Mouse (Mus musculus) left cerebral cortex, postnatal 10 days (tissue): ENCODE data around the gene Castor1. TPM values are rescaled to one million over a fixed set of nuclear protein-coding genes. Genes with fewer than 3 reads are reported as not detected.

ENCODE experiments used
- DNase-seq, 2 experiments: peaks; one replicate each; pipeline ENCODE4 v3.0.0; 2021 to 2022; ENCODE audit warnings: low spot score in 2 of 2, mixed read lengths in 1 of 2; ENCODE audit errors: extremely low spot score in 1 of 2
- intact Hi-C: fragments of 180-260 bp; cut with DNase I; formaldehyde crosslinking; loops from one replicate; pipeline ENCODE4 v1.15.1; 2025
- total RNA-seq, 2 experiments: library from RNA; stranded (reverse); gene quantifications; 2 replicates each; pipeline ENCODE4 v1.2.3; 2021

Castor1 gene
- total RNA-seq, 2 experiments from 2014 or later: 2.1 to 5.2 TPM

GRCm38 (mm10) chr11:4250290-4250689 lies 32.3 kb downstream of the Castor1 start:
- DNase-seq: no peak
- intact Hi-C loops: no loop called here

DNA sequence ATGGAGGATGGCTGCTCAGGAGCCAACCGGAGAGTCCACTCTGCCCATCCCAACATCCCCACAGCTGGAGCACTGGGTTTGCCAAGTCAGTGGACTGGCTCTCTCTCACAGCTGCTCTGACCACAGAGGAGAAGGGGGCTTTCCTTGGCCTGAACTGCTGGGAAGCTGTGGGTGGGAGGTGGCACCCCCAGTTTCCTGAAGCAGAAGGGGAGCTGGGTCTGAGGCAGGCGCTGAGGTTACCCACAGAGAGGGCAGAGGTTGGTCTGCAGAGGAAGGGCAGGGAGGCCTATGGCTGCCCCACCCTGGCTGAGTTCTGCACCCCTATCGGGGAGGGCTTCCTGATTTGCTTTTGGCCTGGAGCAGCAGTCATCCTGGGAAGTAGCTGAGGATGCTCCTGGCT lies 33.4 kb downstream of the Castor1 start:
- intact Hi-C loops: no loop called here
- DNase-seq: no peak

- DNase-seq: no peak
- intact Hi-C loops: no loop called here
These were observed 34.9 kb downstream of the Castor1 start for GRCm38 (mm10) chr11:4252886-4253285.

DNA sequence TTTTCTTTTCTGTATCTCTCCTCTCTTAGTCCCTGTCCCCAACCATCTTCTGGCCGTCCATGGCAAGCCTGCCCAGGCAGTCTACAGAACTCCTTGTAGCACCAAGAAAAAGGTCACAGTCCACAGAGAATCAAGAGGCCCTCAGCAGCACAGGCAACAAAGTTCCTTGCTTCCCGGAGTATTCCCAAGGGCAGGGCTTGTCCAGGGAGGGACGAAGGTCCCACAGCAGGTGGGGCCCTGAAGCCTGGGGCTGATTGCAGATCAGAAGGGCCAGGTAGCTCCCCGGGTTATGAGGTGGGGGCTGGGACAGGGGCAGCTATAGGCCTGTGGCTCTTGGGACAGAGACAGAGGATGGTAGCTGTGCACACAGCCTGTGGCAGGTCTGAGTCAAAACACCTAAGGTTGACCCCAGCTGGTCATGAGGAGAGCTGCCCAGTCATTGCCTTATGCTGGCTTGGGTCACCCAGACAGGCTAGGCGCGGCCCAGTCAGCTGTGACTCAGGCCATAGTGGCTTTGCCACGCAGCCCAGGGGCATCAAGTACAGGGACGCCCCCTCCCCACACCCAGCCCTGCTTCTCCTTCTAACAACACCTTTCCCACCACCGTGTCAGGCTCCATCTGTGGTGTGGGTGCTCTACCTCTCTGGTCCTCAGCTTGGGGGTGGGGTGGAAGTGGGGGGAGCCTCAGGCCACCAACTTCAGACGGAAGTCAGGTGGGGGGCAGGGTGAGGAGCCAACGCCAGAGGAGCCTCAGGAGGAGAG lies 39.0 kb downstream of the Castor1 start, which contains the start of gene Lif:
TSS of gene Lif (plus strand) at position 712 of the 762 bp plus-strand sequence.
- intact Hi-C loops: loop anchor here (5.0 kb wide), 1 partner anchor 35 kb away; no protein-coding TSS in a partner anchor
- no peak for DNase-seq

- DNase-seq: no peak
- intact Hi-C loops: loop anchor here (1.0 to 5.0 kb wide), 2 partner anchors 35 to 165 kb away; no protein-coding TSS in a partner anchor
These were observed 39.7 kb downstream of the Castor1 start for GRCm38 (mm10) chr11:4257756-4258155.

GRCm38 (mm10) chr11:4258657-4259082 lies 40.6 kb downstream of the Castor1 start:
- intact Hi-C loops: loop anchor here (1.0 to 5.0 kb wide), 2 partner anchors 36 to 164 kb away; no protein-coding TSS in a partner anchor
- DNase-seq: peak; percentile 53 to 80

- peak in 1 of 2 experiments; percentile 47 for DNase-seq
These were observed 42.6 kb downstream of the Castor1 start for GRCm38 (mm10) chr11:4260463-4261187.

GRCm38 (mm10) chr11:4261188-4261494 lies 43.1 kb downstream of the Castor1 start:
- peak in 1 of 2 experiments; percentile 68 for DNase-seq

More at GRCm38 (mm10) chr11:4260463-4261187, 42.6 kb downstream of the Castor1 start:
- intact Hi-C loops: loop anchor here (10.0 kb wide), 1 partner anchor 604 kb away; no protein-coding TSS in a partner anchor

DNA sequence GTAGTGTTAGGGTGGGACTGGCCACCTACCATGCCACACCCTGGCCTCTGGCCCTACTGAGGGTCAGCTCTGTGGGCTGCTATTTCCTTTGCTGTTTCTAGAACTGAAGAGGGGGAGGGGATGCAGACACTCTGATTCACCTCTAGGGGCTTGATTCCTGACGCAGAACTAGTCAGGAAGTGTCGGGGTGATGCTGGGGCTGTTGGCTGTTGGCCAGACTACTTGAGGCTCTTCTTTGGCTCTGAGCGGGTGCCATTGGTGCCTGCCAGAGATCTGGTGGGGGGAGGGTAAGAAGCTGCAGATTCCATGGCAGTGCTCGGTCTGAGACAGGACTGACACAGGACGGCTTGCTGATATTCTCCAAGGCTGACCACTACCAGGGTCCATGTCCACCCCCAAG lies 43.9 kb downstream of the Castor1 start:
- intact Hi-C loops: loop anchor here (10.0 kb wide), 1 partner anchor 603 kb away; no protein-coding TSS in a partner anchor
- peak; percentile 31 to 80 for DNase-seq

More at GRCm38 (mm10) chr11:4261188-4261494, 43.1 kb downstream of the Castor1 start:
- intact Hi-C loops: loop anchor here (10.0 kb wide), 1 partner anchor 604 kb away; no protein-coding TSS in a partner anchor

- DNase-seq: no peak
- intact Hi-C loops: loop anchor here (10.0 kb wide), 1 partner anchor 602 kb away; no protein-coding TSS in a partner anchor
These were observed 44.8 kb downstream of the Castor1 start for GRCm38 (mm10) chr11:4262847-4263246.

- intact Hi-C loops: loop anchor here (10.0 kb wide), 1 partner anchor 602 kb away; no protein-coding TSS in a partner anchor
These were observed 45.3 kb downstream of the Castor1 start for GRCm38 (mm10) chr11:4263296-4263695.

GRCm38 (mm10) chr11:4264066-4264465 lies 46.0 kb downstream of the Castor1 start:
- DNase-seq: no peak
- intact Hi-C loops: loop anchor here (10.0 kb wide), 1 partner anchor 601 kb away; no protein-coding TSS in a partner anchor

More at GRCm38 (mm10) chr11:4263296-4263695, 45.3 kb downstream of the Castor1 start:
- no peak for DNase-seq

DNA sequence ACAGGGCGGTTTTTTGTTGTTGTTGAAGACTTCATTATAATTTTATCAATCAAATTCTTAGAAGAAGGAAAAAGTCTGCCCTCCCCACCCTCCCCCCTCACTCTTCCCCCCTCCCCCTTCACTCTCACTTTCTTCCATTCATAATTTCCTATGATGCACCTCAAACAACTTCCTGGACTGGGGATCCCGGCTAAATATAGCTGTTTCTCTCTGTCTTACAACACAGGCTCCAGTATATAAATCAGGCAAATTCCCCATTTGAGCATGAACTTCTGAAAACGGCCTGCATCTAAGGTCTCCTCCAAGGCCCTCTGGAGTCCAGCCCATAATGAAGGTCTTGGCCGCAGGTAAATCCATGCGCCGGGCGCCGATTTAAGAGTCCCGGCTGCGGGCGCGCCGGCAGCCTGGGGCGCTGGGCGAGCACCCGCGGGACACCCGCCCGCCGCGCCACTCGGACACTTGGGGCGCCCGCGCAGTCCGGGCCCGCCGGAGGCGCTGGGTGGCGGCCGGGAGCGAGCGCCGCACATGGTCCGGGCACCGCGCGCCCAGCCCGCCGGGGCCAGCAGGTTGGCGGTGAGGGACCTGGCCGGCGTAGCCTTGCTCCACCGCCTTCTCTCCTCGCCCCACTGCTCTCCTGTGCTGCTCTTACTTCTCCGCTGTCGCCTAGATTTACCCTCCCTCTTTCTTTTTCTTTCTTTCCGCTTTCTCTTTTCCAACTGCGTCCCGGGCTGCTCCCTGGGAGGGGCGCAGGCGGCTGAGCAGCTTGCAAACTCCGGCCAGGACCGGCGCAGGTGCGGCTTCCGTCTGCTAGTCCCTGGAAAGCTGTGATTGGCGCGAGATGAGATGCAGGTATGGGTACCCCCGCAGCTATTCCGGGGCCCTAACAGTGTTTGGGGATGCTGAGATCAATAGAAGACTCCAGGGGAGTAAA lies 48.5 kb downstream of the Castor1 start:
- no peak for DNase-seq
- intact Hi-C loops: loop anchor here (10.0 kb wide), 1 partner anchor 598 kb away; no protein-coding TSS in a partner anchor

GRCm38 (mm10) chr11:4267202-4267578 lies 49.2 kb downstream of the Castor1 start:
- DNase-seq: no peak
- intact Hi-C loops: loop anchor here (10.0 kb wide), 1 partner anchor 598 kb away; no protein-coding TSS in a partner anchor

GRCm38 (mm10) chr11:4268500-4268899 lies 50.5 kb downstream of the Castor1 start:
- intact Hi-C loops: loop anchor here (10.0 kb wide), 1 partner anchor 596 kb away; no protein-coding TSS in a partner anchor
- DNase-seq: no peak

DNA sequence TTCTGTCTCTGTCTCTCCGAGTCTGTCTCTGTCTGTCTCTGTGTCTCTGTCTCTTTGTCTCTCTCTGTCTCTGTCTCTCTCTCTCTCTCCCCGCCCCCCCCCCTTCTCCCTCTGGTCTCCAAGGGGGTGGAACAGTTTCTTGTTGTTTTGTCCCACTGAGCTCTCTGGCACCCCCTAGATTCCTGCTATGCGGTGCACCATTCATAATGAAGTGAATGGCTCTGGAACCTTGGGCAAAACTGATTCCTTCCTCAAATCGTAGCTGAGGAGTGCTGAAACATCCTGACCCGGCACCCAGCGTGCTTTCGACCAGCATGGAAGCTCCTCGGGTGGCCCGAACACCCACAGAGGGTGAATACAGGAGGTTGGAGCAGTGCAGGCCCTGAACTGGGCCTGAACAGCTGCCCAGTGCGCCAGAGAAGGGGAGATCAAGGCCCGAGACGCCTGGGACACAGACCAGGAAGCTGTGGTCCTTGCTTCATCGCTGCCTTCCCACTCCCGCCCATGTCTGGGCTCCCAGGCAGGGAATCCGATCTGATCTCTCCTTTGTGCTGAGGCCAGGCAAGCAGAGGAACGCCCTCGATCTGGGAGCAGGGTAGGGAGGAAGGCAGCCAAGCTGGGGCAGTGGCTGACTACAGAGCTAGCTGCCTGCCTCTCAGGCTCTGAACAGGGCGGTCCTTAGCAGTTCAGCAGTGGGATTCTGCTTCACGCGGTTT lies 52.9 kb downstream of the Castor1 start:
- intact Hi-C loops: no loop called here
- DNase-seq: no peak

- DNase-seq: no peak
- intact Hi-C loops: no loop called here
These were observed 53.5 kb downstream of the Castor1 start for GRCm38 (mm10) chr11:4271544-4271943.
